Mouse (Mus musculus) CH12.LX (cell line): Measurements from ENCODE around the gene Osbp. TPM values are rescaled to one million over a fixed set of nuclear protein-coding genes. Genes with fewer than 3 reads are reported as not detected.

Experiments
- DNase-seq: peaks from one replicate; pipeline ENCODE4 v3.0.0-alpha.2; 2013; ENCODE audit errors: extremely low read depth
- H3K27ac ChIP-seq: 2 replicates; pipeline ENCODE4 v1.5.1; 2012; ENCODE audit warnings: low read depth, mild to moderate bottlenecking, control low read depth, moderate library complexity; ENCODE audit not compliant: insufficient read depth
- H3K27me3 ChIP-seq: replicated peaks from 2 replicates; pipeline ENCODE3; 2012; ENCODE audit warnings: inconsistent platforms
- H3K36me3 ChIP-seq, 2 experiments: replicated peaks in 1 of 2; 2 replicates each; pipeline versions ENCODE3 to v1.6.1; 2012; ENCODE audit warnings: inconsistent platforms in 1 of 2, low read length in 1 of 2, mild to moderate bottlenecking in 1 of 2, mixed read lengths in 1 of 2, moderate library complexity in 1 of 2; ENCODE audit not compliant: control insufficient read depth in 1 of 2, insufficient read depth in 1 of 2
- H3K4me1 ChIP-seq, 2 experiments: 2 replicates each; pipeline ENCODE4 v1.6.1; 2012; ENCODE audit warnings: inconsistent platforms in 1 of 2, moderate library complexity in 1 of 2; ENCODE audit not compliant: insufficient read depth in 2 of 2, control insufficient read depth in 1 of 2
- H3K4me2 ChIP-seq: 2 replicates; pipeline ENCODE4 v1.6.1; 2012; ENCODE audit warnings: low read depth, mild to moderate bottlenecking, control low read depth; ENCODE audit not compliant: poor library complexity, insufficient read depth, severe bottlenecking
- H3K4me3 ChIP-seq, 3 experiments: fragments of 150-350 bp in 1 of 3; sonication (generic) in 1 of 3; replicated peaks in 1 of 3; 2 replicates each; pipeline versions ENCODE3 to v1.5.1; 2011 to 2012; ENCODE audit warnings: low read depth in 2 of 3, low read length in 2 of 3, mild to moderate bottlenecking in 2 of 3, moderate library complexity in 2 of 3, control low read depth in 1 of 3, improper control_type of control experiment in 1 of 3, inconsistent platforms in 1 of 3, mixed read lengths in 1 of 3; ENCODE audit not compliant: poor library complexity in 1 of 3
- H3K79me2 ChIP-seq: replicated peaks from 2 replicates; pipeline ENCODE4 v1.6.1; 2012; ENCODE audit warnings: mild to moderate bottlenecking, moderate library complexity; ENCODE audit not compliant: control insufficient read depth, poor library complexity, insufficient read depth, severe bottlenecking; ENCODE audit errors: extremely low read depth
- H3K9ac ChIP-seq: 2 replicates; pipeline ENCODE4 v1.6.1; 2012; ENCODE audit warnings: low read depth, mild to moderate bottlenecking, control low read depth, moderate library complexity; ENCODE audit not compliant: insufficient read depth
- H3K9me3 ChIP-seq: replicated peaks from 2 replicates; pipeline ENCODE3; 2012; ENCODE audit warnings: low read length, inconsistent platforms, mixed read lengths
- BHLHE40 ChIP-seq: IDR thresholded peaks from 2 replicates; pipeline ENCODE4 v1.6.1; 2011; ENCODE audit warnings: mild to moderate bottlenecking, low read depth, low read length, improper control_type of control experiment
- E2F4 ChIP-seq: IDR thresholded peaks from 2 replicates; pipeline ENCODE4 v1.6.1; 2011; ENCODE audit warnings: low read depth, low read length, improper control_type of control experiment; ENCODE audit not compliant: insufficient replicate concordance
- ELF1 ChIP-seq: IDR thresholded peaks from 2 replicates; pipeline ENCODE4 v1.6.1; 2014; ENCODE audit warnings: low read depth, mild to moderate bottlenecking, inconsistent platforms, low read length, improper control_type of control experiment
- EP300 ChIP-seq: IDR thresholded peaks from 2 replicates; pipeline ENCODE4 v1.6.1; 2011; ENCODE audit warnings: low read length, improper control_type of control experiment
- ETS1 ChIP-seq: conservative IDR thresholded peaks from 2 replicates; pipeline ENCODE4 v1.6.1; 2012; ENCODE audit warnings: low read depth, mild to moderate bottlenecking, inconsistent platforms, low read length, improper control_type of control experiment, moderate library complexity
- GABPA ChIP-seq: IDR thresholded peaks from 2 replicates; pipeline ENCODE4 v1.6.1; 2012; ENCODE audit warnings: low read depth, low read length, improper control_type of control experiment, inconsistent platforms; ENCODE audit not compliant: insufficient replicate concordance
- IRF4 ChIP-seq: IDR thresholded peaks from 2 replicates; pipeline ENCODE4 v1.6.1; 2014; ENCODE audit warnings: low read depth, mild to moderate bottlenecking, inconsistent platforms, low read length, improper control_type of control experiment
- KAT2A ChIP-seq: IDR thresholded peaks from 2 replicates; pipeline ENCODE4 v1.6.1; 2012; ENCODE audit warnings: low read length, improper control_type of control experiment, inconsistent platforms; ENCODE audit not compliant: insufficient replicate concordance
- MAFK ChIP-seq: IDR thresholded peaks from 2 replicates; pipeline ENCODE4 v1.6.1; 2011; ENCODE audit warnings: low read length, improper control_type of control experiment; ENCODE audit not compliant: insufficient replicate concordance
- MAX ChIP-seq: IDR thresholded peaks from 2 replicates; pipeline ENCODE4 v1.6.1; 2011; ENCODE audit warnings: low read length, improper control_type of control experiment
- MEF2A ChIP-seq: IDR thresholded peaks from 2 replicates; pipeline ENCODE4 v1.6.1; 2014; ENCODE audit warnings: low read depth, mild to moderate bottlenecking, inconsistent platforms, low read length, improper control_type of control experiment, borderline replicate concordance
- MYC ChIP-seq: IDR thresholded peaks from 2 replicates; pipeline ENCODE4 v1.6.1; 2011; ENCODE audit warnings: low read depth, mild to moderate bottlenecking, improper control_type of control experiment, low read length
- PAX5 ChIP-seq: IDR thresholded peaks from 2 replicates; pipeline ENCODE4 v1.6.1; 2012; ENCODE audit warnings: low read length, inconsistent platforms, mixed read lengths
- POLR2AphosphoS2 ChIP-seq: IDR thresholded peaks from 2 replicates; pipeline ENCODE4 v1.6.1; 2011; ENCODE audit warnings: low read depth, low read length, improper control_type of control experiment
- RCOR1 ChIP-seq: conservative IDR thresholded peaks from 2 replicates; pipeline ENCODE4 v1.6.1; 2012; ENCODE audit warnings: low read depth, mild to moderate bottlenecking, inconsistent platforms, low read length, improper control_type of control experiment
- SMC3 ChIP-seq: IDR thresholded peaks from 2 replicates; pipeline ENCODE4 v1.6.1; 2011; ENCODE audit warnings: low read depth, low read length, improper control_type of control experiment
- TBP ChIP-seq: conservative IDR thresholded peaks from 2 replicates; pipeline ENCODE4 v1.6.1; 2011; ENCODE audit warnings: low read depth, low read length, improper control_type of control experiment
- UBTF ChIP-seq: IDR thresholded peaks from 2 replicates; pipeline ENCODE4 v1.6.1; 2012; ENCODE audit warnings: low read depth, mild to moderate bottlenecking, inconsistent platforms, low read length, improper control_type of control experiment, moderate library complexity
- USF2 ChIP-seq: conservative IDR thresholded peaks from 2 replicates; pipeline ENCODE4 v1.6.1; 2011; ENCODE audit warnings: low read depth, low read length, improper control_type of control experiment
- ZMIZ1 ChIP-seq: IDR thresholded peaks from 2 replicates; pipeline ENCODE4 v1.6.1; 2012; ENCODE audit warnings: low read depth, mild to moderate bottlenecking, inconsistent platforms, low read length, improper control_type of control experiment
- dilution Hi-C: fragments of 300-500 bp; cut with MboI; formaldehyde crosslinking; loops from 2 replicates; pipeline ENCODE4 v1.14.3; 2020; ENCODE audit warnings: low sequenced_read_pairs; ENCODE audit not compliant: extremely low pct_unique_long_range_greater_than_20kb, extremely low pct_ligation_motif_present
- in situ Hi-C: fragments of 300-500 bp; cut with MboI; formaldehyde crosslinking; loops from 3 replicates; pipeline ENCODE4 v1.14.3; 2019; ENCODE audit warnings: low sequenced_read_pairs, low pct_ligation_motif_present, low pct_unique_long_range_greater_than_20kb, mixed read lengths
- polyA plus RNA-seq: library from polyadenylated mRNA; unstranded; fragments of >175 nt; gene quantifications from 2 replicates; pipeline ENCODE4 v1.2.1, GENCODE M21; 2012; ENCODE audit warnings: low read depth; ENCODE audit not compliant: insufficient read length
- total RNA-seq, 2 experiments: library from RNA; depleted of rRNA; stranded (reverse); fragments of 300-350 nt in 1 of 2; fragments of >200 nt in 1 of 2; gene quantifications; 2 replicates each; pipeline ENCODE4 v1.2.3; 2012 to 2014

The Osbp gene
- total and polyA plus RNA-seq, 3 experiments, result 20.6 to 25.0 (median 21.4) TPM

GRCm38 (mm10) chr19:11975683-11976082 lies 9.9 kb downstream of the Osbp start:
- H3K36me3 ChIP-seq, result peaks cover 81 to 97% of the 10 kb centered on the region in 2 experiments
- in situ Hi-C loops, result no loop called here

GRCm38 (mm10) chr19:11977363-11977762 lies 11.6 kb downstream of the Osbp start:
- TF ChIP-seq MEF2A (no peak), USF2 (no peak), POLR2AphosphoS2 (no peak), ELF1 (no peak), GABPA (no peak), E2F4 (no peak), MAX (no peak), KAT2A (no peak), UBTF (no peak), MAFK (no peak), PAX5 (no peak), ETS1 (no peak), MYC (no peak), SMC3 (no peak)
- TF ChIP-seq, all 38 proteins: peak for 0
- H3K79me2 ChIP-seq, result 0 out of 2 replicates have a peak, but pooled peaks cover 5% of the 10 kb centered on the region
- no peak for DNase-seq
- H3K27ac ChIP-seq, result no peak overlapping the region
- no peak overlapping the region for H3K9ac ChIP-seq
- H3K36me3 ChIP-seq, result peaks cover 80 to 97% of the 10 kb centered on the region in 2 experiments
- H3K4me1 ChIP-seq, result peaks cover 0 to 8% of the 10 kb centered on the region in 2 experiments; a peak in 2 of 4 replicates
- dilution Hi-C loops (no loop called here), in situ Hi-C loops (no loop called here)
- no peaks in the 10 kb centered on the region for H3K9me3 ChIP-seq
- no peaks in the 10 kb centered on the region for H3K27me3 ChIP-seq
- no peak overlapping the region for H3K4me2 ChIP-seq
- H3K4me3 ChIP-seq, result no peak overlapping the region

More at GRCm38 (mm10) chr19:11975683-11976082, 9.9 kb downstream of the Osbp start:
- Histone ChIP-seq H3K4me3 (no peak overlapping the region), H3K4me2 (no peak overlapping the region), H3K9ac (no peak overlapping the region), H3K27ac (no peak overlapping the region), H3K9me3 (no peaks in the 10 kb centered on the region), H3K79me2 (peaks cover 5% of the 10 kb centered on the region; the same call in 1 of the 2 replicates), H3K4me1 (peaks cover 0 to 8% of the 10 kb centered on the region in 2 experiments; a peak in 2 of 4 replicates), H3K27me3 (no peaks in the 10 kb centered on the region)
- TF ChIP-seq POLR2AphosphoS2 (no peak), MEF2A (no peak), IRF4 (no peak), ELF1 (no peak), TBP (no peak), EP300 (no peak), ZMIZ1 (no peak), PAX5 (no peak), BHLHE40 (no peak), MAX (no peak), RCOR1 (no peak), ETS1 (no peak)
- dilution Hi-C loops, result no loop called here
- no peak for DNase-seq
